Mouse (Mus musculus): ENCODE measurements around the gene Dhrs4. TPM values are rescaled to one million over a fixed set of nuclear protein-coding genes. Genes with fewer than 3 reads are reported as not detected.

Dhrs4 gene
- polyA plus RNA-seq, 1 experiment from 2014 or later, result 70.4 TPM

DNA sequence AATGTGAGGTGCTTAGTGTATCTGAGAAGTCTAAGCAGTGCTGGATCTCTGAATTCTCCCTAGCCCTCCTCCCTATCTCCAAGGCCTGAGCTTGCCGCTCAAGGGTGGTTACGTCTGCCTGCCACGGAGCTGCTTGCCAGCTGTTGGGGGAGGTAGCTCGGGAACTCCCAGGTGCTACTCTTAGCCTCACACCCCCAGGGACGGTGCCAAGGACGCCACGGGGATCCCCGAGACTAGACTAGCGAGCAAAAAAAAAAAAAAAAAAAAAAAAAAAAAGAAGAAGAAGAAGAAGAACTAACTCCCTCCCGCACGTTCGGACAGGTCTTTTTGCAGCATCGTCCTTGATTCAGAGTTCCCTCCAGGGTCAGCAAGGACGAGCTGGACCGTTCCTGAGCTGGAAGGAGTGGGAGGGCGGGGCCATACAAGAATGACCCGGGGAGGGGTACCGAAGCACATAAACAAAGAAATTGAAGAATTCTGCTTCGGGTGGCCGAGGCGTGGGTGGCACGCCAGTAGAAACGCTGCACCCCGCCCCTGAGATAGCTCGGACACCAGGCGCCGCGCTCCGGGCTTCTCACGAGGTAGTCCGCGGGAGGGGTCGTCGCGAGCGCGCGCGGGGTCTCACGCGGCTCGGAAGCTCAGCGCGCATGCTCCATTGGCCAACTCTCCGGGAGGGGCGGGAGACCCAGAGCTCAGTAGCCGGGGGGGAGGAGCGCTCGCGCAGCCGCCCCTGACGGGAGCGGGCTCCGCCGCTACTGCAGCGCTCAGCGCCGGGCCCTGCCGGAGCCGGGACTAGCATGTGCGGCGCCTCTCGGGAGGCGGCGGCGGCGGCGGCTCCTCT, 12.0 kb downstream of the Dhrs4 start, which contains the start of gene Carmil3:
Gene Carmil3, plus strand, starts transcription at position 291 of the 841 bp plus-strand sequence.
- Histone ChIP-seq H3K4me2 (peak within 1 kb of the TSS; percentile 75), H3K36me3 (ENCODE audit: poor library complexity, severe bottlenecking) (peaks cover 25% of the 10 kb centered on the region), H3K9ac (peak within 1 kb of the TSS; percentile 94), H3K9me3 (replicated peaks) (no peaks in the 10 kb centered on the region), H3K4me1 (peaks cover 33% of the 10 kb centered on the region), H3K4me3 (peak within 1 kb of the TSS; percentile 82), H3K27me3 (no peaks in the 10 kb centered on the region), H3K27ac (peak within 1 kb of the TSS; percentile 95)
- WGBS, result under 1% methylated on average over 62 of the region's 68 CpGs
- peak; percentile 90 for ATAC-seq

DNA sequence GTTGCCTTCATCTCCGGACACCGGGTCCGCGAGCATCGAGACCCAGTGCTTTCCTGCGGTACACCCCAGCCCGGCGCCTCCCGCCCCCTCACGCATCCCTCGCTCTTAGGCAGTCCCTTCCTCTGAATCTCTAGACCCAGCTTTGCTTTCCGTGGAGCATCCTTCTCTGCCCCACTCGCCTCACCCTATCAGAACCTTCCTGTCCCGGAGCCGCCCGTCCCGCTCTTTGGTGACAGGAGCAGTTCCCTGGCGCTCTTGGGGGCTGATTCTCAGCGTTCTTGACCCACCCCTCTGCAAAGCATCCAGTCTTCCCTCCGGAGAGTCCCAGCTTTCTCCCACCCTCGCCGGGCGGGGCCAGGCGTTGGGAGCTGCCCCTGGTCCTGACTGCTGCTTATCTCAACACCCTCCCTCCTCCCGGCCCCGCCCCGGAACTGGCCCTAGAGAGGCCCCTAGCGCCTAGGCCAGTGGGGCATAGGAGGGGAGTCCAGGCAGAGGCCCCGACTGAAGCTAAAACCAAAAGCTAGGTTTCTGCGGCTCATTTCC, 12.8 kb downstream of the Dhrs4 start:
- peaks cover 32% of the 10 kb centered on the region for H3K4me1 ChIP-seq
- peak overlapping the region; percentile 95 for H3K27ac ChIP-seq
- no peaks in the 10 kb centered on the region for H3K27me3 ChIP-seq
- H3K4me3 ChIP-seq, result peak overlapping the region; percentile 82
- H3K4me2 ChIP-seq, result peak overlapping the region; percentile 75
- peak overlapping the region; percentile 94 for H3K9ac ChIP-seq
- peak; percentile 72 for ATAC-seq
- no peaks in the 10 kb centered on the region for H3K9me3 ChIP-seq (replicated peaks)
- H3K36me3 ChIP-seq (ENCODE audit: poor library complexity, severe bottlenecking), result peaks cover 32% of the 10 kb centered on the region
- WGBS, result under 1% methylated on average over 29 of the region's 30 CpGs

DNA sequence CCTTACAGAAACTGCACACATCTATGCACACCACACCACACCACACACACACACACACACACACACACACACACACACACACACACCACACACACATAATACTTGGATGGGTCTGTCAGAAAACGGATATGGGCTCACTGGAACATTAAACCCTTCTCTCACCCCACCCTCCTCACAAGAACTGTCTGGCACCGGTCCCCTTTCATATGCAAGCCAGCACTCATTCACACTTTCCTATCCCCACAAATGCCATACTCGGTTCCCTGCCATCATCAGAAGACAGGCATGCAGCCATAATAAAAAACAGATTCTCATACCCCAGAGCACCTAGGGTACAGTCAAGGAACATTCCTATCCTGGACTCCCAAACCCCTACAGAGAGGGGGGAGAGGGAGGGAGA, 13.5 kb downstream of the Dhrs4 start:
- Histone ChIP-seq H3K9ac (peak overlapping the region; percentile 94), H3K27me3 (no peaks in the 10 kb centered on the region), H3K4me1 (peaks cover 32% of the 10 kb centered on the region), H3K9me3 (replicated peaks) (no peaks in the 10 kb centered on the region), H3K27ac (peak overlapping the region; percentile 95), H3K36me3 (ENCODE audit: poor library complexity, severe bottlenecking) (peaks cover 40% of the 10 kb centered on the region), H3K4me2 (peak overlapping the region; percentile 75), H3K4me3 (peak overlapping the region; percentile 82)
- whole genome bisulfite sequencing, result 39% methylated on average over 3 of the region's 3 CpGs
- ATAC-seq, result peak; percentile 7; the same call in 1 of the 2 replicates

DNA sequence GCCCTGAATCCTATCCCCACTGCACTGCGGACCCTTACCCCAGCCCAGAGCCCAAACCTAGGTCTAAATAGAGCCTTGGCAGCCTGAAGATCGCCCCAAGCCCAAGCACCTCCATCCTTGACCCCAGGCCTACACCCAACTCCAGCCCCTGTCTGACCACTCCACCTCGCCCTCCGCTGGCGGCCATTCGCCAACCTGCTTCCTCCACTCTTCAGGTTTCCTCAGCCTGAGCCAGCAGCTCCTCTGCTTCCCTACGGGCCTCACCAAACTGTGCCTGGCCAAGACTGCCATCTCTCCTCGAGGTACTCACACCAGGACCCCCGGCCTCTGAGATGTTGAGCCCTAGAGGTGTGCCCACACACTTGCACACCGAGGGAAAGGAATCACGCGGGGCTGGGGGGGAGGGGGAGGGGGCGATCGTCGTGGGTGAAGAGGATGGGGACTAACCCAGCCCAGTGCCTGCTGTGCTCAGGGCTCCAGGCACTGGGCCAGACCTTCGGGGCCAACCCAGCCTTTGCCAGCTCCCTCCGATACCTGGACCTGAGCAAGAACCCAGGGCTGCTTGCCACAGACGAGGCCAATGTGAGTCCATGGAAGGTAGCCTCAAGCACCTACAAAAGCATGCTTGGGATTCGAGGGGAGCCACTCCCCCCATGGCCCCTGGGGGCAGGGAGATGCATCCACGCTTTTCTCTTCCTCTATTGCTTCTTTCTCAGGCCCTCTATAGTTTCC, 17.1 kb downstream of the Dhrs4 start:
- no peak overlapping the region for H3K27ac ChIP-seq
- no peak for ATAC-seq
- peaks cover 74% of the 10 kb centered on the region for H3K36me3 ChIP-seq (ENCODE audit: poor library complexity, severe bottlenecking)
- no peak overlapping the region for H3K4me3 ChIP-seq
- no peak overlapping the region for H3K9ac ChIP-seq
- peaks cover 24% of the 10 kb centered on the region for H3K4me1 ChIP-seq
- H3K9me3 ChIP-seq (replicated peaks), result no peaks in the 10 kb centered on the region
- no peaks in the 10 kb centered on the region for H3K27me3 ChIP-seq
- 72% methylated on average over 20 of the region's 20 CpGs for WGBS
- H3K4me2 ChIP-seq, result no peak overlapping the region

DNA sequence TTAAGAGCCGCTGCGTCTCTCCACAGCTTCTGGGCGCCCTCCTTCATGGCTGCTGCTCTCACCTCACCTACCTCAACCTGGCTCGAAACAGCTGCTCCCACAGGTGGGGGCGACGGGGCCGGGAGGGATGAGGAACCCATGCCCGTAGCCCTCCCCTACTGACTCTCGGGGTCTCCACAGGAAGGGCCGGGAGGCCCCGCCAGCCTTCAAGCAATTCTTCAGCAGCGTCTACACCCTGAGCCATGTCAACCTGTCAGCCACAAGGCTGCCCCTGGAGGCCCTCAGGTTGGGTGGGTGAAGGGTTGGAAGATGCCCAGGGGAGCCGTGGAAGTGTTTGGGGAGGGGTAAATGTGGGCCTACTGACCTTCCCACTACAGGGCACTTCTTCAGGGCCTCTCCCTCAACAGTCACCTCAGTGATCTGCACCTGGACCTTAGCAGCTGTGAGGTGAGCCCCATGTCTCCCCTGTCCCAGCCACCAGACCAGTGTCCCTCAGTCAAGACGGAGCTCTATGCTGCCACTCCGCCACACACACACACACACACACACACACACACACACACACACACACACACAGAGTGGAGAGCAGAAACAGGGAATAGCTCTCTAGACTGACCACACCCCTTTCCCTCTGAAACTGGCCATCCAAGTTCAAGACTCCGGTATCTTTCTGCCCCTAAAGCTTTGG, 18.3 kb downstream of the Dhrs4 start:
- peaks cover 19% of the 10 kb centered on the region for H3K4me1 ChIP-seq
- no peak overlapping the region for H3K4me3 ChIP-seq
- 74% methylated on average over 15 of the region's 16 CpGs for WGBS
- peaks cover 87% of the 10 kb centered on the region for H3K36me3 ChIP-seq (ENCODE audit: poor library complexity, severe bottlenecking)
- no peak overlapping the region for H3K4me2 ChIP-seq
- H3K9me3 ChIP-seq (replicated peaks), result no peaks in the 10 kb centered on the region
- ATAC-seq, result peak; percentile 34
- H3K27me3 ChIP-seq, result no peaks in the 10 kb centered on the region
- no peak overlapping the region for H3K27ac ChIP-seq
- H3K9ac ChIP-seq, result no peak overlapping the region

DNA sequence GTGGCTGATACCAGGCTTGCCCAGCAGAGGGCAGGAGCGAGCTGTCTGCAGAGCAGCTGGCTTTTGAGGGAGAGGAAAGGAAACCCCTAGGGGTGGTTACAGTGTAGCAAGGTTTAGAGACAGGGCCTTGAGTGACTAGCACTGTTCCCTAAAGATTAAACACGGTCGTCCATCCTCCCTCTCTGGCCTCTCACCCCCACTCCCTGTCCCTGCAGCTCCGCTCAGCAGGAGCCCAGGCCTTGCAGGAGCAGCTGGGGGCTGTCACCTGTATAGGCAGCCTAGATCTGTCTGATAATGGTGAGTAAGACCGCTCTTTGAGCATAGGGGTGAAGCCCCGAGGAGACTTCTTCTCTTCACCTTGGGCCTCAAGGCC, 18.9 kb downstream of the Dhrs4 start:
- 26% methylated on average over 6 of the region's 6 CpGs for WGBS
- peak; percentile 64 for ATAC-seq
- Histone ChIP-seq H3K4me2 (no peak overlapping the region), H3K27ac (no peak overlapping the region), H3K27me3 (no peaks in the 10 kb centered on the region), H3K36me3 (ENCODE audit: poor library complexity, severe bottlenecking) (peaks cover 91% of the 10 kb centered on the region), H3K9ac (peak overlapping the region; percentile 40; the same call in 1 of the 2 replicates), H3K9me3 (replicated peaks) (no peaks in the 10 kb centered on the region), H3K4me1 (peaks cover 14% of the 10 kb centered on the region), H3K4me3 (no peak overlapping the region)

DNA sequence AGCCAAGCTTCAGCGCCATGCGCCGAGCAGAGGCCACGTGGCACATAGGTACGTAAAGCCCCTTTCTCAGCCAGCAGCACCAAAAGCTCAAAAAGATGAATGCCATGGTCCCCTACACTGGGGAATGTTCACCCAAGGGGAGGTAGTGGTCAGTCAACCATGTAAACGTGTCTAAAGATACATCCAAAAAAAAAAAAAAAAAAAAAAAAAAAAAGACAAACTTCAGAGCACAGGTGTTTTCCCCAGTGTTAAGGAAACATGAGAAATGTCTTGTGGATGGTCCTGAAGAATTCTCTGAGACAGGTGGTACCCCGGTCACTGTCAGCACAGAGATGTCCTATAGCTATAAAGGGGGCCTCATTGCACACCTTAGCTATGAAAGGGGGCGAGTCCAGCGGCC, 27.1 kb downstream of the Dhrs4 start:
- Histone ChIP-seq H3K9ac (no peak overlapping the region), H3K9me3 (replicated peaks) (no peaks in the 10 kb centered on the region), H3K4me3 (no peak overlapping the region), H3K27ac (no peak overlapping the region), H3K4me1 (no peaks in the 10 kb centered on the region), H3K36me3 (ENCODE audit: poor library complexity, severe bottlenecking) (peaks cover 61% of the 10 kb centered on the region), H3K4me2 (no peak overlapping the region), H3K27me3 (no peaks in the 10 kb centered on the region)
- WGBS, result 84% methylated on average over 9 of the region's 9 CpGs
- ATAC-seq, result no peak

DNA sequence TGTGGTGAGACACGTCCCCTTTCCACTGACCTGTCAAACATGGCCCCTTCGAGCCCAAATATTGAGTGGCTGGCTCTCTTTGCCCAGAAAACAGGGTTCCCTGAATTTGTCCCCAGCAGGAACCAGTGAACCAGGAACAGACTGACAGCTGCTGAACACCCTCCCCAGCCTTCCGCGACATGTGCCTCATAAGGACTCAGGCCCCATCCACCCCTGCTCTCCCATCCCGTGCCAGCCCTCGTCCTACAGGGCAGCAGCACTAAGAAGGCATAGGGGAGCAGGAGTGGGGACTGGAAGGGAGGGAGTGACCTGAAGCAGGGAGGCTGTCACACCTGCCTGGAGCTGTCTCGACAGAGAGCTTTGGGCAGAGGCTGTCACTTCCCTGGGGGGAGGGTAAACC, 29.2 kb downstream of the Dhrs4 start:
- H3K27ac ChIP-seq, result no peak overlapping the region
- peaks cover 6% of the 10 kb centered on the region for H3K4me1 ChIP-seq
- no peak overlapping the region for H3K9ac ChIP-seq
- no peaks in the 10 kb centered on the region for H3K9me3 ChIP-seq (replicated peaks)
- ATAC-seq, result no peak
- peaks cover 3% of the 10 kb centered on the region; the same call in 1 of the 2 replicates for H3K27me3 ChIP-seq
- WGBS, result 61% methylated on average over 7 of the region's 7 CpGs
- no peak overlapping the region for H3K4me2 ChIP-seq
- H3K36me3 ChIP-seq (ENCODE audit: poor library complexity, severe bottlenecking), result peaks cover 41% of the 10 kb centered on the region
- H3K4me3 ChIP-seq, result no peak overlapping the region

DNA sequence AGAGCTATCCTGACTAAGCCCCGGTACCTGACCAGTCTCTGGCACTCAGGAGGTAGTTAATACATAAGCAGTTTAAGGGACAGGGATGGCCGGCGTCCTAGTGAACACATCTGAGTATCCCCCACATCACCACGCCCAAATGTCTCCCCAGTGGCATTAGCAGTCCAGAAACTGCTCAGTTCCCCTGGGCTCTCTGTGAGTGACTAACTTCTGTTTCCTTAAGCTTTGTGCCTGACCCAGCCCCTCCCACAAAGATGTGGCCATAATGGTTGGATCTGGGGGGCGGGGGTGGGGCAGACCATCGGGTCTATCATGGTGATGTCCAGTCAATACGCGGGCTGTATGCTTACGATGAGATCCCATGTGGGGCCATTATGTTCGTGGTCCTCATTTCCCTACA, 31.0 kb downstream of the Dhrs4 start:
- H3K27me3 ChIP-seq, result peaks cover 3% of the 10 kb centered on the region; the same call in 1 of the 2 replicates
- H3K4me1 ChIP-seq, result peaks cover 6% of the 10 kb centered on the region
- H3K27ac ChIP-seq, result no peak overlapping the region
- WGBS, result 79% methylated on average over 10 of the region's 10 CpGs
- no peaks in the 10 kb centered on the region for H3K9me3 ChIP-seq (replicated peaks)
- ATAC-seq, result no peak
- no peak overlapping the region for H3K9ac ChIP-seq
- no peak overlapping the region for H3K4me3 ChIP-seq
- H3K4me2 ChIP-seq, result no peak overlapping the region
- H3K36me3 ChIP-seq (ENCODE audit: poor library complexity, severe bottlenecking), result peaks cover 25% of the 10 kb centered on the region; the same call in 1 of the 2 replicates

DNA sequence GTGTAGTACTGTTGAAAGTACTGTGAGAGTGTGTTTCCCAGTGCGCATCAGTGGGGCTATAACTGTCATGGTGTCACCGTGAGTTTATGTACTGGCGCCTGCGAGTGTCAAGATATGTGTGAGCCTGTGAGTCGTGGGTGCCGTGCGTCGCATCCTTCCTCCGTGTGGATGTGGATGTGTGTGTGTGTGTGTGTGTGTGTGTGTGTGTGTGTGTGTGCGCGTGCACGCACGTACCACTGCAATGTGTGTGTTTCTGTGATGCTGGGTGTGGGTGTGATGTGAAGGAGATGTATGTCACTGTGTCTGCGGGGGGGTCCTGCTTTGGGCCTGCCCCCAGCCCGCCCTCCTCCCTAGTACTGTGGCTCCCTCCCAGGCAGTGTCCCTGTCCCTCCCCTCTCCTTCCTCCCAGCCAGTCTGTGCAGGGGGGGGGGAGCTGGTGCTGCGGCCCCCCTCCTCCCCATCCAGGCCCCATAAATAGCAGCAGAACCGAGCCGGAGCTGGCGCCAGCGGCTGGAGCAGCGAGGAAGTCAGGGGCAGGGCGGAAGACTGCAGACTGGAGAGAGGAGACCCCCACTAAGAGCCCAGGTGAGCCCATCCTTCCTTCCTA, 31.7 kb downstream of the Dhrs4 start, which contains the start of gene Cpne6:
Gene Cpne6, plus strand, starts transcription at position 321 of the 607 bp plus-strand sequence.
- H3K4me1 ChIP-seq, result peaks cover 6% of the 10 kb centered on the region
- ATAC-seq, result peak; percentile 34; the same call in 1 of the 2 replicates
- H3K27ac ChIP-seq, result no peak within 1 kb of the TSS
- H3K9me3 ChIP-seq (replicated peaks), result no peaks in the 10 kb centered on the region
- peaks cover 3% of the 10 kb centered on the region; the same call in 1 of the 2 replicates for H3K27me3 ChIP-seq
- H3K9ac ChIP-seq, result 0 out of 2 replicates have a peak within 1 kb of the TSS, but pooled peaks have one; percentile 5
- H3K4me3 ChIP-seq, result no peak within 1 kb of the TSS
- H3K36me3 ChIP-seq (ENCODE audit: poor library complexity, severe bottlenecking), result peaks cover 21% of the 10 kb centered on the region; the same call in 1 of the 2 replicates
- no peak within 1 kb of the TSS for H3K4me2 ChIP-seq
- 81% methylated on average over 19 of the region's 22 CpGs for WGBS

DNA sequence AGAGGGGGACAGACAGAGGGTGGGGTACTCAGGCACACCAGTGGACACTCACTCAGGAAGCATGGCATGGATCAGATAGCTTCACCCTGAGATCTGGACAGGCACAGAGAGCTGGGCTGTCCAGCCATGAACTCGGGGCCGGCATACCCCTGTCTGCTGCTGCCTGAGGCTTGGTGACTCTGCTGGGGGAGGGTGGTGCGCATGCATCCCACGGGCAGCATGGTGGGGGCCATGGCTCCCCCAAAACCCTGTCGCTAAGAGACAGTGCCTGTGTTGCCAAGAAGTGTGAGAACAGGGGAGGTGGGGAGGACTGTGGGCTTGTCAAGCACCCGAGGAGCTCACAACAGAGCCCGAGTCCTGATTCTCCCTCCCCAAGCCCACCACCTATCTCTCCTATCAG, 32.5 kb downstream of the Dhrs4 start:
- H3K27ac ChIP-seq, result no peak overlapping the region
- H3K4me2 ChIP-seq, result no peak overlapping the region
- no peaks in the 10 kb centered on the region for H3K9me3 ChIP-seq (replicated peaks)
- 60% methylated on average over 7 of the region's 7 CpGs for WGBS
- no peak overlapping the region for H3K9ac ChIP-seq
- peaks cover 6% of the 10 kb centered on the region for H3K4me1 ChIP-seq
- peaks cover 13% of the 10 kb centered on the region; the same call in 1 of the 2 replicates for H3K36me3 ChIP-seq (ENCODE audit: poor library complexity, severe bottlenecking)
- H3K27me3 ChIP-seq, result peaks cover 3% of the 10 kb centered on the region; the same call in 1 of the 2 replicates
- 0 out of 2 replicates have a peak, but pooled peaks have one; percentile 31 for ATAC-seq
- no peak overlapping the region for H3K4me3 ChIP-seq

Data from forebrain, embryonic 13.5 days (tissue).